8 mouse cellular contexts compared by ENCODE assay signal in the genomic region with DNA sequence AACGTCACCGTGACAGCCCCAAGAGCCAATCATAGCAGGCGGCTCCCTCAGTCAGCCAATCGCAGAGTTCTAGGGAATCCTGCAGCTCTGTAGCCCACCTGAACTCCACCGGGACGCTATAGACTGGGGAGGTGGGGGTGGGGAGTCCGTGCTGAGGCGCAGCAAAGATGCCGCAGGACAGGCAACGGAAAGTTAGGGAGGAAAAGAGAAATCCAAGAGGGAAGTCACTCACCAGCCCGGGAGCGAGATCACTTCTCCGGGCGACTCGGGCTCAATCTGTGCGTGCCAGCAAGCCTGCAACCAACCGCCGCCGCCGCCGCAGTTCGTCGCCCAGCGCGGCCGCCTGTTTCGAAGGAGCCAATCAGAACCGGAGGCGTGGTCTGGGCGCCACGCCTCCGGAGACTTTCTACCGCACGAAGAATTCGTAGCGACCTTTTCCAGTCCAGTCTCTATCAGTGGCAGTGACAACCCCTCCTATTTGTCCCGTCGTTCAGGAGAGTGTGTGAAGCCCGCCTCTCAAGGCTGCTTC. TPM values are rescaled to one million over a fixed set of nuclear protein-coding genes. Genes with fewer than 3 reads are reported as not detected.
A peak's percentile ranks its signal among the peaks of the same experiment; 100 is the strongest.
DNase-seq lines count a peak whose midpoint lies in the region; ATAC-seq and TF ChIP-seq lines count a peak whose summit lies in the region.

A gene (minus strand): TSS at position 345 of the 529 bp plus-strand sequence.

- H3K9me3 ChIP-seq in embryonic facial prominence, embryonic 15.5 days (replicated peaks), result no peaks in the 10 kb centered on the region
- no peaks in the 10 kb centered on the region for H3K9me3 ChIP-seq in limb, embryonic 13.5 days
- H3K9me3 ChIP-seq in midbrain, embryonic 15.5 days, result no peaks in the 10 kb centered on the region

- peak; percentile 86 for ATAC-seq in embryonic facial prominence, embryonic 15.5 days (ENCODE audit: insufficient number of reproducible peaks, low FRiP score, low TSS enrichment, low read depth)
- ATAC-seq in limb, embryonic 13.5 days (ENCODE audit: low FRiP score, low read depth), result peak; percentile 96
- peak; percentile 98 for ATAC-seq in midbrain, embryonic 15.5 days (replicated peaks)

- no peaks in the 10 kb centered on the region for H3K27me3 ChIP-seq in embryonic facial prominence, embryonic 15.5 days
- no peaks in the 10 kb centered on the region for H3K27me3 ChIP-seq in limb, embryonic 13.5 days
- peaks cover 24% of the 10 kb centered on the region for H3K27me3 ChIP-seq in midbrain, embryonic 15.5 days (replicated peaks)

- H3K4me1 ChIP-seq in bone marrow macrophage, adult 2 months (ENCODE audit: control insufficient read depth, insufficient read depth, low read length), result peaks cover 20% of the 10 kb centered on the region
- peaks cover 12% of the 10 kb centered on the region; the same call in 1 of the 2 replicates for H3K4me1 ChIP-seq in embryonic facial prominence, embryonic 15.5 days
- H3K4me1 ChIP-seq in limb, embryonic 13.5 days, result peaks cover 12% of the 10 kb centered on the region
- H3K4me1 ChIP-seq in midbrain, embryonic 15.5 days, result peaks cover 9% of the 10 kb centered on the region

- WGBS in embryonic facial prominence, embryonic 15.5 days, result under 1% methylated on average over 39 of the region's 39 CpGs
- under 1% methylated on average over 39 of the region's 39 CpGs for WGBS in limb, embryonic 13.5 days
- 2% methylated on average over 39 of the region's 39 CpGs for WGBS in midbrain, embryonic 15.5 days

- H3K4me2 ChIP-seq in embryonic facial prominence, embryonic 15.5 days (replicated peaks), result peak within 1 kb of the TSS; percentile 89
- peak within 1 kb of the TSS; percentile 91 for H3K4me2 ChIP-seq in limb, embryonic 13.5 days (replicated peaks)
- peak within 1 kb of the TSS; percentile 98 for H3K4me2 ChIP-seq in midbrain, embryonic 15.5 days

- TF ChIP-seq POLR2A in bone marrow macrophage, adult 2 months (IDR thresholded peaks at IDR 0.05; ENCODE audit: borderline replicate concordance, low read depth, low read length), result no peak; the same call in 1 of the 2 replicates

- H3K9ac ChIP-seq in embryonic facial prominence, embryonic 15.5 days, result peak within 1 kb of the TSS; percentile 31
- H3K9ac ChIP-seq in limb, embryonic 13.5 days, result peak within 1 kb of the TSS; percentile 67
- H3K9ac ChIP-seq in midbrain, embryonic 15.5 days, result peak within 1 kb of the TSS; percentile 51

- TF ChIP-seq CTCF in bone marrow macrophage, adult 2 months (IDR thresholded peaks at IDR 0.05; ENCODE audit: low read depth, low read length), result no peak

- DNase-seq in A20 (ENCODE audit: low read depth, low spot score), result peak; percentile 94
- peak; percentile 81 to 83 for DNase-seq in heart, adult 9 months (ENCODE audit: low spot score in 2 of 2)
- peak; percentile 84 for DNase-seq in kidney, adult 9 months
- DNase-seq in spleen, adult 18-20 months, result peak; percentile 54 to 70

- H3K4me3 ChIP-seq in bone marrow macrophage, adult 2 months (ENCODE audit: insufficient read depth, low read length), result peak within 1 kb of the TSS; percentile 94
- H3K4me3 ChIP-seq in embryonic facial prominence, embryonic 15.5 days (replicated peaks), result peak within 1 kb of the TSS; percentile 68
- peak within 1 kb of the TSS; percentile 69 for H3K4me3 ChIP-seq in limb, embryonic 13.5 days
- peak within 1 kb of the TSS; percentile 69 for H3K4me3 ChIP-seq in midbrain, embryonic 15.5 days

- no peaks in the 10 kb centered on the region for H3K36me3 ChIP-seq in embryonic facial prominence, embryonic 15.5 days
- H3K36me3 ChIP-seq in limb, embryonic 13.5 days, result peaks cover 5% of the 10 kb centered on the region; the same call in 1 of the 2 replicates
- no peaks in the 10 kb centered on the region for H3K36me3 ChIP-seq in midbrain, embryonic 15.5 days (replicated peaks)

- H3K27ac ChIP-seq in bone marrow macrophage, adult 2 months (ENCODE audit: insufficient read depth, low read depth, low read length), result peak within 1 kb of the TSS; percentile 100
- H3K27ac ChIP-seq in embryonic facial prominence, embryonic 15.5 days (replicated peaks), result peak within 1 kb of the TSS; percentile 63; the same call in 1 of the 2 replicates
- no peak within 1 kb of the TSS for H3K27ac ChIP-seq in limb, embryonic 13.5 days
- H3K27ac ChIP-seq in midbrain, embryonic 15.5 days, result no peak within 1 kb of the TSS

RNA-seq across cellular contexts. Expression of the gene that starts here (rescaled TPM):
- polyA plus RNA-seq in bone marrow macrophage, adult 2 months (2012; ENCODE audit: insufficient read depth, insufficient read length, missing spikeins), result 47.6 and 48.2 TPM in 2 replicates
- polyA plus RNA-seq in embryonic facial prominence, embryonic 15.5 days (2015; fragmentation: Nextera tagmentation; extraction: Ambion mirVana), result 13.7 and 19.0 TPM in 2 replicates
- 14.9 and 15.1 TPM in 2 replicates for polyA plus RNA-seq in limb, embryonic 13.5 days (2015; fragmentation: Nextera tagmentation; extraction: Ambion mirVana)
- 3.9 and 4.5 TPM in 2 replicates for polyA plus RNA-seq in midbrain, embryonic 15.5 days (2015; fragmentation: Nextera tagmentation; extraction: Ambion mirVana)

Comparison
In these comparisons a context has a peak if more than half of its experiments do, and no peak if none do; other contexts are left out.
1. H3K27ac ChIP-seq: peak in bone marrow macrophage, adult 2 months (single experiment) and embryonic facial prominence, embryonic 15.5 days (single experiment); none in limb, embryonic 13.5 days (single experiment) and midbrain, embryonic 15.5 days (single experiment).
2. Peak in every context shown above with its lines, with median percentiles within 50 percentile points of each other: DNase-seq, H3K4me3 ChIP-seq, ATAC-seq, H3K4me2 ChIP-seq and H3K9ac ChIP-seq.